Mouse (Mus musculus): ENCODE data around the gene Cd109.

The Cd109 gene

GRCm38 (mm10) chr9:78615401-78616021 lies at the start of gene Cd109:
Cd109 (plus strand) TSS chr9:78615546.
- peak; percentile 55 for DNase-seq

GRCm38 (mm10) chr9:78569934-78570333 lies 45.4 kb upstream of the Cd109 start:
- DNase-seq: no peak

- DNase-seq: no peak
Observed at GRCm38 (mm10) chr9:78576466-78576865, 38.9 kb upstream of the Cd109 start.

GRCm38 (mm10) chr9:78578824-78579223 lies 36.5 kb upstream of the Cd109 start:
- no peak for DNase-seq

GRCm38 (mm10) chr9:78579644-78580396 lies 35.5 kb upstream of the Cd109 start:
- no peak for DNase-seq

- peak; percentile 51 for DNase-seq
Observed at GRCm38 (mm10) chr9:78587218-78587883, 28.0 kb upstream of the Cd109 start.

GRCm38 (mm10) chr9:78587914-78588313 lies 27.4 kb upstream of the Cd109 start, which contains the start of gene Slc17a5:
Slc17a5 (minus strand) TSS chr9:78588041.
- DNase-seq: peak; percentile 95

GRCm38 (mm10) chr9:78588411-78589033 lies 26.8 kb upstream of the Cd109 start:
- peak; percentile 31 for DNase-seq

GRCm38 (mm10) chr9:78590471-78590870 lies 24.9 kb upstream of the Cd109 start:
- no peak for DNase-seq

- no peak for DNase-seq
Observed at GRCm38 (mm10) chr9:78595257-78595656, 20.1 kb upstream of the Cd109 start.

GRCm38 (mm10) chr9:78595769-78596555 lies 19.4 kb upstream of the Cd109 start:
- DNase-seq: no peak

GRCm38 (mm10) chr9:78596834-78597233 lies 18.5 kb upstream of the Cd109 start:
- DNase-seq: peak; percentile 46

- no peak for DNase-seq
Observed at GRCm38 (mm10) chr9:78599927-78600326, 15.4 kb upstream of the Cd109 start.

GRCm38 (mm10) chr9:78601046-78601730 lies 14.2 kb upstream of the Cd109 start:
- peak; percentile 55 for DNase-seq

- peak; percentile 11 for DNase-seq
Observed at GRCm38 (mm10) chr9:78614201-78614600, 1.1 kb upstream of the Cd109 start.

GRCm38 (mm10) chr9:78619285-78619684 lies 3.9 kb downstream of the Cd109 start:
- DNase-seq: peak; percentile 5

GRCm38 (mm10) chr9:78623301-78623747 lies 8.0 kb downstream of the Cd109 start:
- DNase-seq: no peak

GRCm38 (mm10) chr9:78629991-78630390 lies 14.6 kb downstream of the Cd109 start:
- peak; percentile 41 for DNase-seq

GRCm38 (mm10) chr9:78631755-78632434 lies 16.5 kb downstream of the Cd109 start:
- no peak for DNase-seq

GRCm38 (mm10) chr9:78633976-78634375 lies 18.6 kb downstream of the Cd109 start:
- no peak for DNase-seq

- DNase-seq: no peak
Observed at GRCm38 (mm10) chr9:78641386-78641785, 26.0 kb downstream of the Cd109 start.
